Mouse (Mus musculus): ENCODE data around the gene Hcn1.

DNA sequence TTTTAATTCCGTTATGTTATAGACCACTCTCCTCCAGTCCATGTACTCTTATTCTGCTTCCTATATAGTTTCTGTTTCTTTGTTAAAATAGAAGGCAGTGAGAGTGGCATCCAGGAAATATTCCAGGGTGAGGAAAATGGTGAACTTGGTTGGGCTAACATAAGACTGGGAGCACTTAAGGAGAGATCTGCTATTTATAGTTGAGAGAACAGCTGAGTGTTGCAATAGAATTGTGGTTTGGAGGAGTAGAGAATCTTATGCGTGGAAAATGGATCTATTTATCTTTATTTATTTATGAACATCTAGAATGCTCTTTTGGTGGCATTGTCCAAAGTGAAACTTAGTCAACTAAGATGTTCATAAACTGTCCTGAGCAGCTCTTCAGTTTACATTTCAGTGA lies 104.4 kb downstream of the Hcn1 start:
- TF ChIP-seq CTCF (IDR thresholded peaks at IDR 0.05; ENCODE audit: low read depth): no peak
- no peak for TF ChIP-seq EP300 (IDR thresholded peaks at IDR 0.05; ENCODE audit: low read depth)

Data from heart, postnatal 0 days (tissue).